Mouse (Mus musculus): ENCODE data around the gene Tmem178b.

- TF ChIP-seq POLR2A (IDR thresholded peaks at IDR 0.05; ENCODE audit: insufficient read length, low read depth) (no peak), E2F4 (IDR thresholded peaks at IDR 0.05; ENCODE audit: insufficient read depth) (no peak), TCF12 (IDR thresholded peaks at IDR 0.05; ENCODE audit: insufficient read depth, poor library complexity, severe bottlenecking) (no peak), SRF (IDR thresholded peaks at IDR 0.05; ENCODE audit: control insufficient read depth, insufficient read length, low read depth) (no peak), MAX (IDR thresholded peaks at IDR 0.05; ENCODE audit: low read depth) (no peak), POLR2AphosphoS2 (IDR thresholded peaks at IDR 0.05; ENCODE audit: insufficient read length, low read depth) (no peak), USF1 (IDR thresholded peaks at IDR 0.05; ENCODE audit: low read depth) (no peak), TCF3 (IDR thresholded peaks at IDR 0.05; ENCODE audit: insufficient read length, low read depth) (no peak), MYOD1 (IDR thresholded peaks at IDR 0.05; ENCODE audit: control insufficient read depth in 1 of 3, insufficient read length in 2 of 3, low read depth in 2 of 3) (no peak), MYOG (IDR thresholded peaks at IDR 0.05; ENCODE audit: control insufficient read depth in 1 of 3, insufficient read depth in 1 of 3, insufficient read length in 2 of 3, low read depth in 2 of 3) (no peak), CEBPB (IDR thresholded peaks at IDR 0.05; ENCODE audit: insufficient read depth, poor library complexity, severe bottlenecking) (no peak)
Observed at GRCm38 (mm10) chr6:40236841-40237765, 364.0 kb downstream of the Tmem178b start.

Data from myocyte (in vitro differentiated cells).